Mouse (Mus musculus) G1E (cell line): ENCODE data around the gene Errfi1.

ENCODE experiments used
- CTCF ChIP-seq: IDR thresholded peaks from 2 replicates; pipeline ENCODE4 v1.5.1; 2012; ENCODE audit warnings: low read depth, low read length, inconsistent platforms, mixed read lengths
- GATA1 ChIP-seq: IDR thresholded peaks from 2 replicates; pipeline ENCODE4 v1.6.1; 2012; ENCODE audit warnings: borderline replicate concordance, low read length, inconsistent platforms, mixed read lengths
- GATA2 ChIP-seq: IDR thresholded peaks from 2 replicates; pipeline ENCODE4 v1.6.1; 2012; ENCODE audit warnings: low read depth, low read length, inconsistent platforms, borderline replicate concordance
- POLR2AphosphoS5 ChIP-seq: IDR thresholded peaks from 2 replicates; pipeline ENCODE4 v1.6.1; 2012; ENCODE audit warnings: low read depth, low read length, inconsistent platforms; ENCODE audit not compliant: insufficient replicate concordance
- TAL1 ChIP-seq: conservative IDR thresholded peaks from 2 replicates; pipeline ENCODE4 v1.6.1; 2012; ENCODE audit warnings: low read depth, low read length, inconsistent platforms, mixed read lengths

DNA sequence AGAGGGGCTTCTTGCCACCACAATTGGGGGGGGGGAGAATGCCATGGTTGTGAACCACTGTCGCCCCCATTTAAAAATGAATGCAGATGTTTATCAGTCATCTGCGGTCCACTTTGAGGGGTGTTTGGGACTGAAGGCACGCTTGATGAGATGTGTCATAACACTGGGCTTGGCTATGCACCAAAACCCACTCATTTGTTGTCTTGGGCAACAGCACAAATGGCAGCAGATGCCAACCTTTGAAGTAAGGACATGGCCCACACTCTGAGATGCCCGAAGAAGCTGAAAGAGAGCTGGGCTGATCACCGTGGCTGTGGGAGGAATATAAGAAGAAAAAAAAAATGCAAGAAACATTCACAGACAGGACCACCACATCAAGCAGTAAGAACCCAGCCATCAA lies 18.6 kb upstream of the Errfi1 start:
- TF ChIP-seq GATA1 (no peak), CTCF (no peak), GATA2 (no peak), TAL1 (no peak), POLR2AphosphoS5 (no peak)
